Mouse (Mus musculus) embryonic facial prominence, embryonic 13.5 days (tissue): ENCODE data around the gene Prdm1. TPM values are rescaled to one million over a fixed set of nuclear protein-coding genes. Genes with fewer than 3 reads are reported as not detected.
A peak's percentile ranks its signal among the peaks of the same experiment; 100 is the strongest.

ENCODE experiments used
- ATAC-seq: fragments of 200-750 bp; cut with Nextera tagmentation; 2 replicates; pipeline ENCODE4 v1.8.0; 2017; ENCODE audit warnings: low read depth; ENCODE audit not compliant: insufficient number of reproducible peaks, insufficient read depth, low FRiP score, low TSS enrichment
- H3K27ac ChIP-seq: fragments of 300-500 bp; sonication (generic); 2 replicates; pipeline ENCODE4 v1.5.1; 2015; ENCODE audit warnings: moderate library complexity, mild to moderate bottlenecking, inconsistent platforms
- H3K27me3 ChIP-seq: fragments of 300-500 bp; sonication (generic); 2 replicates; pipeline ENCODE4 v1.6.1; 2015; ENCODE audit warnings: mild to moderate bottlenecking, inconsistent platforms
- H3K36me3 ChIP-seq: fragments of 300-500 bp; sonication (generic); 2 replicates; pipeline ENCODE4 v1.6.1; 2015; ENCODE audit warnings: mild to moderate bottlenecking, inconsistent platforms
- H3K4me1 ChIP-seq: fragments of 300-500 bp; sonication (generic); 2 replicates; pipeline ENCODE4 v1.6.1; 2015; ENCODE audit warnings: inconsistent platforms
- H3K4me2 ChIP-seq: fragments of 300-500 bp; sonication (generic); 2 replicates; pipeline ENCODE4 v1.6.1; 2015; ENCODE audit warnings: moderate library complexity, mild to moderate bottlenecking, inconsistent platforms
- H3K4me3 ChIP-seq: fragments of 300-500 bp; sonication (generic); 2 replicates; pipeline ENCODE4 v1.5.1; 2015; ENCODE audit warnings: mild to moderate bottlenecking, inconsistent platforms
- H3K9ac ChIP-seq: fragments of 300-500 bp; sonication (generic); 2 replicates; pipeline ENCODE4 v1.6.1; 2015; ENCODE audit warnings: mild to moderate bottlenecking, inconsistent platforms
- H3K9me3 ChIP-seq: fragments of 300-500 bp; sonication (generic); 2 replicates; pipeline ENCODE4 v1.6.1; 2016; ENCODE audit warnings: inconsistent platforms
- WGBS: fragments of 180-500 bp; shearing (Covaris S2); methylation state at CpG from one replicate; pipeline ENCODE4 v1.1.7; 2015; ENCODE audit warnings: mixed read lengths; 5-methylcytosine and 5-hydroxymethylcytosine counted together
- polyA plus RNA-seq: library from polyadenylated mRNA; unstranded; fragments of >200 nt; fragmentation: Nextera tagmentation; extraction: Ambion mirVana; gene quantifications from 2 replicates; pipeline ENCODE4 v1.2.1, GENCODE M21; 2015

The Prdm1 gene
- polyA plus RNA-seq, 1 experiment from 2014 or later: 7.0 TPM

DNA sequence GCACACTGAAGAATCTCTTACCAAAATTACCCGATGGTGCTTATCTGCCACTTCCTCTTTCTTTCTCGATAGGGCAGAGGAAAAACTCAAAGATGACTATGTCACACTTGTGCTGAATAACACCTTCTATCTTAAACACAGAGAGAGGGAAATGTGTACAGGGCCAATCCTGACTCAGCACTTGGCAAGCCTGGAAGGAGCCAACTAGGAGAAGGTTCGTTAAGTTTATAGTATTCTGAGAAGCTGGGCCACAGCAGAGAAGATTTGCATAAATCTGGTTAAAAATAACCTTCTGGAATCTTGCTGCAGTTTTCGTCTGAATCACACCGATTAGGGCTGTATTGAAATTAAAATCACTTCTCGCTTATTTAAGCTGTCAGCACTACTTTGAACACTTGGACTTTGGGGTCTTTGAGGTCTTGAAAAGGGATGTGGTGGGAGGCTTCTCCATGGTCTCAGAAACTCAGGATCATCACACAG, 93.6 kb downstream of the Prdm1 start:
- H3K9me3 ChIP-seq: no peaks in the 10 kb centered on the region
- H3K27ac ChIP-seq: no peak overlapping the region
- no peaks in the 10 kb centered on the region for H3K27me3 ChIP-seq
- no peak overlapping the region for H3K4me3 ChIP-seq
- ATAC-seq: no peak
- H3K4me1 ChIP-seq: 0 out of 2 replicates have a peak, but pooled peaks cover 2% of the 10 kb centered on the region
- no peak overlapping the region for H3K9ac ChIP-seq
- WGBS: 70% methylated on average over 6 of the region's 6 CpGs
- H3K4me2 ChIP-seq: no peak overlapping the region
- no peaks in the 10 kb centered on the region for H3K36me3 ChIP-seq

DNA sequence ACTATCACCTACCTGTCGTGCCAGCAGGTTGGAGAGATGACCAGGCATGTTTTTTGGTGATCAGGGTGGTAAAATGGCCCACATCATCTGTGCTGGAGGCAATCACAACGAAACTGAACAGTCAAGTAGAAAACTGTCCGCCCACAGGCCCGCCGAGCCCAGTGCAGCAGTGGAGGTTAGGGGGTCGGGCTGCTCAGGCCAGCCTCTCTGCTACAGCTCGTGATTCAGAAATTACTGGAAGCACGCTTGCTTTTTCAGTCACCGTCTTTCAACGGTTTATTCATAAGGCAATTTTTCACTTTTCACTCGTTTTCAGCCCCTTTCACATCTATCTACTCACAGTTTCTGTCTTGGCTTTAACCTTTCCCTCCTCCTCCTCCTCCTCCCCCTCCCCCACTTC, 96.1 kb downstream of the Prdm1 start:
- no peaks in the 10 kb centered on the region for H3K9me3 ChIP-seq
- no peak for ATAC-seq
- no peak overlapping the region for H3K4me2 ChIP-seq
- H3K27me3 ChIP-seq: no peaks in the 10 kb centered on the region
- H3K36me3 ChIP-seq: no peaks in the 10 kb centered on the region
- H3K4me3 ChIP-seq: no peak overlapping the region
- no peak overlapping the region for H3K27ac ChIP-seq
- 79% methylated on average over 11 of the region's 11 CpGs for WGBS
- no peak overlapping the region for H3K9ac ChIP-seq
- H3K4me1 ChIP-seq: 0 out of 2 replicates have a peak, but pooled peaks cover 2% of the 10 kb centered on the region

DNA sequence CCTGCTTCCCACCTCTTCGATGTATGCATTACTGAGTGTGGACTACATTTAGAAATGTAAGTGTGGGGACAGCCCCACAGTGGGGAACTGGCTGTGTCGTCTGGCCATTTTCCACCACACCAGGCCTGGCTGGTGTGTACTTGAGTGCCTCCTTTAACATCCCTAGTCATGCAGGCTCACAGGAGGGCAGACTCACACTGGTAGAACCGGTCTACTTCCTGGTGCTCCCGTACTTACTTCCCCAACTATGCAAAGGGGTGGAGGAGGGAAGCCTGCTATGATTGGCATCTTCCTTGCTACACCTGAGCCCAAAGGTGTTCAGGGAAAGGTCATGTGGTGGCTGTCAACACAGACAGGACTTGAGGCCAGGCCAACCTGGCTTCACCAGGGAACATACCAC, 96.6 kb downstream of the Prdm1 start:
- H3K4me2 ChIP-seq: no peak overlapping the region
- H3K27ac ChIP-seq: no peak overlapping the region
- no peaks in the 10 kb centered on the region for H3K9me3 ChIP-seq
- peak; percentile 8; the same call in 1 of the 2 replicates for ATAC-seq
- H3K4me1 ChIP-seq: 0 out of 2 replicates have a peak, but pooled peaks cover 2% of the 10 kb centered on the region
- H3K27me3 ChIP-seq: no peaks in the 10 kb centered on the region
- H3K36me3 ChIP-seq: no peaks in the 10 kb centered on the region
- WGBS: 88% methylated on average over 4 of the region's 4 CpGs
- no peak overlapping the region for H3K4me3 ChIP-seq
- H3K9ac ChIP-seq: no peak overlapping the region

DNA sequence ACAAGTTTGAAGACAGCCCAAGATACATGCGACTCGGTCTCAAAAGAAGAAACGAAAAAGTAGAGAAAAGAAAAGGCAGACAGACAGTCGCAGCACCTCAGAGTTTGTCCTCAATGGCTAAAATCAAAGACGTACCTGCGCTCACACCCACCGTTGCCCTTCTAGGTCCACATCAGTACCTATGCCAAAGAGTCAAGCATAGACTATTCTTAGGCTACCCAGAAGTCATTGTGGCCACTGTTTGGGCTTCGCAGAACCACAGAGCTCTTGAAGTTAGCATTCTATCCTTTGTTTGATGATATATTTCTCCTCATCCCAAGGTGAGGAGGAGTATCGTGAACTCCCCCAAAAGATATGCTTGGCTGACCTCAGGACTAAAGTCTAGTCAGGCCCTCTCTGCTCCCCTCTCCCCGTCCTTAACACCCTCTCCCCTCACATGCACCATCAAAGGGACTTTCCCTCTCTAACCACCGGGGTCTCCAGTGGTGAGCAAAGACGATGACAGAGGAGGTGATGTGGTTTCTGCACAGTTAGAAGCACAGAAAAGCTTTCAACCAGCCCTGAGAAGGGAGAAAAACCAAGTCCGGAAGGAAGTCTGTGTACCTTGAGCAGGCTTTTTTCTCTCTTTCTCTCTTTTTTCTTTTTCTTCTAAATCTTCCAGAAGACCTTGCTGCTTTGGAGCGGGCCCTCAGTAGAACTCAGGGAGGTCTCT, 99.0 kb downstream of the Prdm1 start:
- Histone ChIP-seq H3K36me3 (no peaks in the 10 kb centered on the region), H3K4me2 (no peak overlapping the region), H3K27me3 (no peaks in the 10 kb centered on the region), H3K27ac (no peak overlapping the region), H3K4me1 (no peaks in the 10 kb centered on the region), H3K4me3 (no peak overlapping the region), H3K9me3 (no peaks in the 10 kb centered on the region), H3K9ac (no peak overlapping the region)
- WGBS: 88% methylated on average over 14 of the region's 14 CpGs
- no peak for ATAC-seq

DNA sequence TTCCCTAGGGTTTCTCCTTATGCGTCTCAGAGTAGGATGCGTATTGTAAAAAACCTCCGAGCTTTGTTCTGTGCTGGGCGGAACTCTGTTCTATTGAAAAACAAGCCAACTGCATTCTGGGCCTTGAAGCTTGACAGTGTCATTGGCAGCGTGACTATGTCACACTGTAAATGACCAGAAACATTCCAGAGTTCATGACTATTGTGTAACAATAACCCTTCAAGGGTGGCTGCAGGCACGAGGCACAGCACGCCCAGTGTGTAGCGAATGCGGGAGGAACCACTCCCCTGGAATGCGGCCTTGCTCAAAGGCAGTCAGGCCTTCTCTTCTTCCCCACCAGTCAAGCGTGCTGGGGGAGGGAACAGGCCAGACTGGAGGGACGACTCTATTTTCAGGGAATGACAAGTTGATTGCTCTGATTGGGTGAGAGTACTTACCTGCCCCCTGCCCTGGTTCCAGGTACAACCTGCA, 100.4 kb downstream of the Prdm1 start:
- Histone ChIP-seq H3K4me3 (no peak overlapping the region), H3K27me3 (no peaks in the 10 kb centered on the region), H3K27ac (no peak overlapping the region), H3K4me1 (no peaks in the 10 kb centered on the region), H3K4me2 (no peak overlapping the region), H3K9me3 (no peaks in the 10 kb centered on the region), H3K36me3 (no peaks in the 10 kb centered on the region), H3K9ac (no peak overlapping the region)
- 42% methylated on average over 12 of the region's 12 CpGs for WGBS
- ATAC-seq: 0 out of 2 replicates have a peak, but pooled peaks have one; percentile 56

DNA sequence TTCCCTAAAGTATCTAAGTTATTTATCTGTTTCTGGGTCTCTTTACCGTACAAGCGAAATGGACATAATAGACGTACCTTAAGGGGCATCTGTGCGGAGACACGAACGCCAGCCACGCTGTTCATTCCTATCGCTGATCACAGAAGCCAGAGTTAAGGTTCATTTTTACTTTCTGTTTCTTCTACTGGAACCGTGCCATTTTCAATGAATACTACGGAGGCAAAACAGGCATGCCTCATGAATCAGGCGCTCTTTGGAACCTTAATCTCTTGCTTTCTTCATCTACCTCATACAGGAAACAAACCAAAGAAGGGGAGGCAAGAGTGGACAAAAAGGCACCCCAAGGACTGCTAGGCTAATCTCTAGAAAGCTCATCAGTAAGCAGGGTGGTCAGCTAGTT, 100.9 kb downstream of the Prdm1 start:
- Histone ChIP-seq H3K9ac (no peak overlapping the region), H3K9me3 (no peaks in the 10 kb centered on the region), H3K27ac (no peak overlapping the region), H3K4me3 (no peak overlapping the region), H3K27me3 (no peaks in the 10 kb centered on the region), H3K36me3 (no peaks in the 10 kb centered on the region), H3K4me1 (no peaks in the 10 kb centered on the region), H3K4me2 (no peak overlapping the region)
- WGBS: 89% methylated on average over 11 of the region's 11 CpGs
- no peak for ATAC-seq

DNA sequence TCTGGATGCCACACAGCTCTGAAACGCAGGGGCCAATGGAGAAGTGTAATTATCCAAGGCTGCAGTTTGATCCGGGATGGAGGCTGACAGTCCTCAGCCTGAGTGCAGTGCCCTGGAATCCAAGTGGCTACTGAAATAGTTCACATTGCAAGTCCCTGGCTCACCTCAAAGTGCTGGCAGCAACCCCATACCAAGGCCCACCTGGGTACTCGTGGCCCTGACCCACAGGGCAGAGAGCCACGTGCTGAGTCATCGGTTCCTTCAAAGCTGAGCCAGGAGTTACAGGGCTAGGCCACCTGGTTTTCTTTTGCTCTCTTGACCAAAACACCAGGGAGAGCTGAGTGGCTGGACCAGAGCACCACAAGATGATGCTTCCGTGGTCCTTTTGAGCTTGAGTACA, 103.3 kb downstream of the Prdm1 start:
- Histone ChIP-seq H3K27me3 (no peaks in the 10 kb centered on the region), H3K36me3 (no peaks in the 10 kb centered on the region), H3K9ac (no peak overlapping the region), H3K9me3 (no peaks in the 10 kb centered on the region), H3K4me1 (no peaks in the 10 kb centered on the region), H3K27ac (no peak overlapping the region), H3K4me2 (no peak overlapping the region), H3K4me3 (no peak overlapping the region)
- 66% methylated on average over 6 of the region's 6 CpGs for WGBS
- no peak for ATAC-seq

DNA sequence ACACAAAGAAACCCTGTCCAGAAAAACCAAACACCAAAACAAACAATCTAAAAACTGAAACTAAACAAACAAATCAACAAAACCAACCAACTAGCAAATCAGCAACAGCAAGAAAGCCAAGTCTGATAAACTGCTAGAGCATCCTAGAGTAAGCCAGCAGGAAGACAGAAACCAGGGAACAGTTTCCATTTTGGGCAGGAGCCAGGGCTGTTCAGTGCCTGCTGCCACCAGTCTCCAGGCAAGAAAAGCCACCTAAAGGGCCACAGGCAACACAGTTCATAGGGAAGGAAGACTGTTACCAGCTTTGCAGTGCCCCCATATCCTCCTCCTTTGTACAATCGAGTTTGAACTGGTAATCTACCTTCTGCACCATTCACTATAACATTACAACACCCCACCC, 106.4 kb downstream of the Prdm1 start:
- no peak overlapping the region for H3K9ac ChIP-seq
- no peak for ATAC-seq
- no peaks in the 10 kb centered on the region for H3K4me1 ChIP-seq
- no peak overlapping the region for H3K4me2 ChIP-seq
- H3K27ac ChIP-seq: no peak overlapping the region
- H3K27me3 ChIP-seq: no peaks in the 10 kb centered on the region
- no peak overlapping the region for H3K4me3 ChIP-seq
- H3K9me3 ChIP-seq: no peaks in the 10 kb centered on the region
- no peaks in the 10 kb centered on the region for H3K36me3 ChIP-seq
- WGBS: 62% methylated on average over 1 of the region's 1 CpGs

DNA sequence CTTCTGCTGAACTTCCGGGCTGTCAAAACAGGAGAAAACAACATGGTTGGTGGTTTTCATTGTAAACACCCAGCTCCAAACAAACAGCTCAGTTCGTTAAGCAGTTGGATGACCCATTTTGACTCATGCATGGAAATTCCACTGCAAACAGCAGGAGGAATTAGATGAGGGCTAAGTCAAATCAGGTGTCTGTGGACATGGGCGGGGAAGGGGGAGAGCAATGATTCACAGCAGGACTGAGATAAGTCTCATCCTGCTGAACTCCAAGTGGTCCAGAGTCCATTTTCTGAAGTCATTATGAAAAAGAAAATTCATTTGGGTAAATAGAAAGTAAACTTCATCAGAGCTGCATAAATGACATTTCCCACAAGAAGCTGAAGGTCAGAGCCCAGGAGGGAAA, 108.1 kb downstream of the Prdm1 start:
- Histone ChIP-seq H3K4me3 (no peak overlapping the region), H3K9ac (no peak overlapping the region), H3K4me1 (no peaks in the 10 kb centered on the region), H3K27me3 (no peaks in the 10 kb centered on the region), H3K9me3 (no peaks in the 10 kb centered on the region), H3K36me3 (no peaks in the 10 kb centered on the region), H3K4me2 (no peak overlapping the region), H3K27ac (no peak overlapping the region)
- no peak for ATAC-seq
- WGBS: 82% methylated on average over 3 of the region's 3 CpGs

DNA sequence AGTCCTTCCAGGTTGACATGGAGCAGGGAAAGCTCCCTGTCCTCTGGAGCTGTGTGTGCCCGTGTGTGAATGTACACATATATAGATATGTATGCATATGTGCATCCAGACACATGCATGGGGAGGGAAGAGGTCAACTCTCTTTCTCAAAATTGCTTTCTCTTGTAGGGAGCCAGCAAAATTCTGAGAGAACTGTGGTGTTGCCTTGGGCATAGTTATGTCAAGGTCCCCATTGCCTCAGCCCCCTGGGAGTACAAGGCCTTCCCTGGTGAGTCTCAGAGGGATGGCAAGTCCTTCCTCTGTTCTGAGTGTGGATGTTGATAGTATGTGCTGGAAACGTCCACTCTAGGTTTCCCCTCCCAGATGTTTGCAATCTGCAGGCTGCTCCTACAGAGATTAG, 109.4 kb downstream of the Prdm1 start:
- 57% methylated on average over 2 of the region's 2 CpGs for WGBS
- Histone ChIP-seq H3K4me1 (no peaks in the 10 kb centered on the region), H3K36me3 (no peaks in the 10 kb centered on the region), H3K9me3 (no peaks in the 10 kb centered on the region), H3K4me2 (no peak overlapping the region), H3K27ac (no peak overlapping the region), H3K9ac (no peak overlapping the region), H3K4me3 (no peak overlapping the region), H3K27me3 (no peaks in the 10 kb centered on the region)
- no peak for ATAC-seq

DNA sequence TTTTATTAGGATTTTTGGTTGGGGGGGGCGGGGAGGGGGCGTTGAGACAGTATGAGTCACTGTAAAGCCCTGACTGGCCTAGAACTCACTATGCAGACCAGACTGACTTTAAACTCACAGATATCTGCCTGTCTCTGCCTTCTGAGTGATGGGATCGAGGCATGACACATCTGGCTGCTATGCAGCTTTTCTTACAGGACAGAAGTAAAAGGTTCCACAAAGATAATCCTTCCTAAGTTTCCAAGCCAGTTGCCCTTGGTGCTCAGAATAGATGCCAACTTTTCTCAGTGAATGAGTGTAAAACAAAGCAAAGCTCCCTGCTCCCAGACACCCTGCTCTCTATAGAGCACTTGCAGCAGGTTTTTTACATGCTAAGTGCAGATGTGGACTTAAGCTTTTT, 112.7 kb downstream of the Prdm1 start:
- no peak overlapping the region for H3K4me2 ChIP-seq
- H3K9ac ChIP-seq: no peak overlapping the region
- WGBS: 81% methylated on average over 3 of the region's 3 CpGs
- H3K27ac ChIP-seq: no peak overlapping the region
- H3K9me3 ChIP-seq: no peaks in the 10 kb centered on the region
- H3K27me3 ChIP-seq: no peaks in the 10 kb centered on the region
- ATAC-seq: no peak
- no peaks in the 10 kb centered on the region for H3K36me3 ChIP-seq
- no peaks in the 10 kb centered on the region for H3K4me1 ChIP-seq
- no peak overlapping the region for H3K4me3 ChIP-seq

DNA sequence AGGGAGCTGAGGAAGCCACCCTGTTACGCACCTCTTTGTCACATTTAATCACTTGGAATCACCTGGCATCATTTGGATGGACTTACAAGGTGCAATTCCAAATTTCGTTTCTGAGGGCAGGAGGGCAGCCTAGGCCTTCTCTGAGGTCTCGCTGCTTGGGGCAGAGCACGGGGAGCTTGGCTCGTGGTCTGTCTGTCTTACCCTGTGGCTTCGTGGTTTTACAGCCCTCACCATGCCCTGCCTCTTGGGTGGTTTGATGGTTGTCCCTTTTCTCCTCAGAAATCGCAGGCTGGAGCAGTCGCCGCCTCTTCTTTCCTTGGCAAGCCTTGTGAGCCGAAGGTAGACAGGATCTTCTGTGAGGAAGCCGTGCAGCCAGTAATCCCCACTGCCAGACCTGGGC, 118.3 kb downstream of the Prdm1 start:
- H3K27ac ChIP-seq: no peak overlapping the region
- H3K27me3 ChIP-seq: no peaks in the 10 kb centered on the region
- no peaks in the 10 kb centered on the region for H3K9me3 ChIP-seq
- H3K4me2 ChIP-seq: no peak overlapping the region
- no peaks in the 10 kb centered on the region for H3K36me3 ChIP-seq
- WGBS: 69% methylated on average over 11 of the region's 11 CpGs
- no peak overlapping the region for H3K4me3 ChIP-seq
- H3K4me1 ChIP-seq: peaks cover 4% of the 10 kb centered on the region; the same call in 1 of the 2 replicates
- no peak overlapping the region for H3K9ac ChIP-seq
- ATAC-seq: no peak
